Mouse (Mus musculus): ENCODE measurements around the gene Fam186a. TPM values are rescaled to one million over a fixed set of nuclear protein-coding genes. Genes with fewer than 3 reads are reported as not detected.

The Fam186a gene
- total RNA-seq, 2 experiments from 2014 or later: not detected

DNA sequence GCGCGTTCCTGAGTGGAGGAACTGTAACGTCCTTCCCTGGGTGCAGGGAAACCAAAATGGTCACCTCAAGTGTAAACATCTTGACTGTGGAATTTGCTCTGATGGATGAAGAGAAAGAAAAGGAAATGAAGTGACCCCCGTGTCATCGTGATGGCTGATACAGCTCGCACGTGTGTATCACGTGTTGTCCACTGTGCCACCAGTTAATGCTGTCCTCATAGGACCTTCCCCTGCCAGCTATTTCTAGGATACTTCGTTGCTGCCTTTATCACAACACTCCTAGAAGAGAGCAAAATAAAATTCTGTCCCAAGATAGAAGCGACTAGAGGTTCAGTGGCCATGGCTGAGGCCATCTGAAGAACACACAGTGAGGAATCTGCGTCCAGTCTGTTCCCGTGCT is 82.8 kb downstream of the Fam186a start:
- ATAC-seq (replicated peaks; ENCODE audit: low FRiP score, low TSS enrichment, poor library complexity, severe bottlenecking): no peak

DNA sequence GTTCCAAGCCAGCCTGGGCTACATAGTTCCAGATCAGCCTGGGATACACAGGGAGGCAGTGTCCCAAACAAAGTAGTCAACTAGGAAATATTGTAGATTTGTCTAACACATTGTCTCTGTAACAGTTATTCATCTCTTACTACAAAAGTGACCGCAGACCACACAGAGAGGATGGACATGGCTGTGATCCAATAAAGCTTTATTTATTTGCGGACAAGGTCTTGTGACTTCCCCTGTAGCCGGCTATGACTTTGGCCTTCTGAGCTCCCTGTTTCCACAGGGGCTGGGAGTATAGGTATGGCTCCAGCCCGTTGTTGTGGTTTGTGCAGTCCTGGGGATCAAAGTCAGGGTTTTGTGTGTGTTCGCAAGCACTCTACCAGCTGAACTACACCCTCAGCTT is 88.3 kb downstream of the Fam186a start:
- no peak for ATAC-seq (replicated peaks; ENCODE audit: low FRiP score, low TSS enrichment, poor library complexity, severe bottlenecking)

DNA sequence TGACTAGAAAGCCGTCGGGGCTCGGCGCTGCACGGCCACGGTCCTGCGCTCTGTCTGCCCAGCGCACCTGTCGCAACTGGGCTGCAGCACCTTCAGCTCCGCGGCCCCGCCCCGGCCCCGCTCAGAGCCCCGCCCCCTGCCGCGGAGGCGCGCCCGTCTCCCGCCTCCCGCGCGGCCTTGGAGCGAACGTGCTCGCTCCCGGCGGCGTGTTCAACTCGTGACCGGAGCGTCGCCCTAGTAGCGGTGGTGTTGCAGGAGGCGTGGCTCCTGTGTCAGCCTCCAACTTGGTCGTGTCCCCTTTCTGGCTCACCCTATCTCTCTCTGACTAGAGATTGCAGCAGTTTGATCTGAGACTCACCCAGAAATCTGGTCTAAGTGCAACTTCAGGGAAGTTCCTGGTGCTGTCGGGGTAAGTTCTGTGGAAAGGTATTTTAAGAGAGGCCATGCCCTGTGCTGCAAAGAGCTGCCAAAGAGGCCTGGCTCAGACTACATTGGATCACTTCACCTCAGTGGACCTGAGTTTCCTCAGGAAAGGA is 91.5 kb downstream of the Fam186a start, which contains the start of gene Lima1:
Gene Lima1, minus strand, starts transcription at position 123 of the 536 bp plus-strand sequence.
- ATAC-seq (replicated peaks; ENCODE audit: low FRiP score, low TSS enrichment, poor library complexity, severe bottlenecking): peak; percentile 95

DNA sequence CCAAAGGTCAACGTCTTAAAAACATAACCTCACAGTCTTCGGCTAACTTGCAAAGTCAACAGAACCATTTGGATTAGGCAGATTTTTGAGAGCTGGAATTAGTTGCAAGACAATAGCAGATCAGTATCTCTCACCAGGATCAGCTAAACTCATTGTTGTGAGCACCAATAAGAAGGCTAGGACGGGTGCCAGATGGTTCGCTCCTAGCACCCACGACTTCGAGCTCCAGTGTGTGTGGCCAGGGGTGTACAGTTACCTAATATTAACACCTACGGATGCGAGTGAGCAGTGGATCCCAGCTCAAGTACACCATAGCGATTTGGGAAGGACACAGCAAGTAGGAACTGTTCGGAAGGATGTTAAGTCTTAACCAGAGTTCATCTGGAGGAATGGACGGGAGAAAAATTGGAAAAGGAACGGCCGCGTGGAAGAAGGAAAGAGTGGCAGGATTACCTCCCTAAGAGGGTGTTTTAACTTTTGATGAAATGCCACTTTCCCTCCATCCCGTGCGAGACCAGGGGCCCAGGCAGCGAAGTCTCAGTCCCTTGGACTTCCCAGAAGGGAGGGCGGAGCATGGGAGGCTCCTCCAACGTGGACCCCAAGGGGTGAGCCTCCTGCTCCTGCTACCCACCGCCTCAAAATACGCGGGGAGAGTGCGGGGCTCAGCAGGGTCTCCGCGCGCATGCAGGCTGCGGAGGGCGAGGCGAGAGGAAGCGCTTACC is 92.1 kb downstream of the Fam186a start:
- ATAC-seq (replicated peaks; ENCODE audit: low FRiP score, low TSS enrichment, poor library complexity, severe bottlenecking): peak; percentile 11; the same call in 1 of the 2 replicates

DNA sequence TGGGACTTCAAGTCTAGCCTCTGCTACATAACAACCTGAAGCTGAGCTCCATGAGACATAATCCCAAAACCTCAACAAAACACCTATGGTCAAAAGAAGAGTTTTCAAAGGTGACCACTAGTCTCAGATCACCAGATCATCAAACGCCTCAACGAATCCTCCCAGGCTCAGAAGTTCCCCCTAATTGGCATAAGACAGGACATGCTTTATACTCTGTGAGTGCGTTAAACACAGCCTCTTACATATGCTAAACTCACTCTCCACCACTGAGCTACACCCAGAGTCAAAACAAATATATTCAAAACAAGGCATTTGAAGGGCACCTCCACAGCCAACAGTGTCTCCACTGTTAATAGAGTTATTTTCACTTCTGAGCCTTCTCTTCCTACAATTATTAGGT is 94.3 kb downstream of the Fam186a start:
- no peak for ATAC-seq (replicated peaks; ENCODE audit: low FRiP score, low TSS enrichment, poor library complexity, severe bottlenecking)

Other genes starting within 250 kb of the Fam186a start
- gene Gpd1, start 249.5 kb downstream of the Fam186a start, total RNA-seq (2014; fragmentation: Nextera tagmentation): 0.49 TPM in 1 of 2 replicates, not detected in the other
- 0.23 TPM in 1 of 2 replicates, not detected in the other for gene Gpd1, start 249.5 kb downstream of the Fam186a start, total RNA-seq (2017)
- 60.9 and 68.1 TPM in 2 replicates for gene Cox14, start 241.4 kb downstream of the Fam186a start, total RNA-seq (2014; fragmentation: Nextera tagmentation)
- gene Cox14, start 241.4 kb downstream of the Fam186a start, total RNA-seq (2017): 17.2 and 30.4 TPM in 2 replicates
- 2.4 and 7.2 TPM in 2 replicates for gene Cers5, start 194.2 kb downstream of the Fam186a start, total RNA-seq (2014; fragmentation: Nextera tagmentation)
- 2.2 and 8.3 TPM in 2 replicates for gene Cers5, start 194.2 kb downstream of the Fam186a start, total RNA-seq (2017)
- gene Lima1, start 91.6 kb downstream of the Fam186a start, total RNA-seq (2014; fragmentation: Nextera tagmentation): 0.09 TPM in 1 of 2 replicates, not detected in the other
- gene Lima1, start 91.6 kb downstream of the Fam186a start, total RNA-seq (2017): 0.11 TPM in 1 of 2 replicates, not detected in the other
- gene Larp4, start 3.0 kb upstream of the Fam186a start, total RNA-seq (2014; fragmentation: Nextera tagmentation): 103 and 124 TPM in 2 replicates
- gene Larp4, start 3.0 kb upstream of the Fam186a start, total RNA-seq (2017): 121 and 122 TPM in 2 replicates
- gene Dip2b, start 71.6 kb upstream of the Fam186a start, total RNA-seq (2014; fragmentation: Nextera tagmentation): 10.6 and 14.5 TPM in 2 replicates
- gene Dip2b, start 71.6 kb upstream of the Fam186a start, total RNA-seq (2017): 6.1 and 14.0 TPM in 2 replicates